Mouse (Mus musculus): ENCODE measurements around the gene Galnt17.

The Galnt17 gene

GRCm38 (mm10) chr5:130927138-130927793 lies 381.0 kb downstream of the Galnt17 start:
- DNase-seq (ENCODE audit: low spot score): no peak

- no peak for DNase-seq (ENCODE audit: low spot score)
Observed at GRCm38 (mm10) chr5:130925681-130926080, 382.6 kb downstream of the Galnt17 start.

GRCm38 (mm10) chr5:130924245-130924827 lies 384.0 kb downstream of the Galnt17 start:
- no peak for DNase-seq (ENCODE audit: low spot score)

- DNase-seq (ENCODE audit: low spot score): no peak
Observed at GRCm38 (mm10) chr5:130919969-130920368, 388.3 kb downstream of the Galnt17 start.

- no peak for DNase-seq (ENCODE audit: low spot score)
Observed at GRCm38 (mm10) chr5:130914606-130915005, 393.7 kb downstream of the Galnt17 start.

GRCm38 (mm10) chr5:130911551-130911950 lies 396.7 kb downstream of the Galnt17 start:
- DNase-seq (ENCODE audit: low spot score): no peak

- no peak for DNase-seq (ENCODE audit: low spot score)
Observed at GRCm38 (mm10) chr5:130901736-130902135, 406.6 kb downstream of the Galnt17 start.

GRCm38 (mm10) chr5:130895991-130896390 lies 412.3 kb downstream of the Galnt17 start:
- DNase-seq (ENCODE audit: low spot score): no peak

- DNase-seq (ENCODE audit: low spot score): no peak
Observed at GRCm38 (mm10) chr5:130891735-130892134, 416.6 kb downstream of the Galnt17 start.

- DNase-seq (ENCODE audit: low spot score): no peak
Observed at GRCm38 (mm10) chr5:130880331-130880730, 428.0 kb downstream of the Galnt17 start.

- no peak for DNase-seq (ENCODE audit: low spot score)
Observed at GRCm38 (mm10) chr5:130875391-130875790, 432.9 kb downstream of the Galnt17 start.

- no peak for DNase-seq (ENCODE audit: low spot score)
Observed at GRCm38 (mm10) chr5:130871086-130871485, 437.2 kb downstream of the Galnt17 start.

GRCm38 (mm10) chr5:130869869-130870268 lies 438.4 kb downstream of the Galnt17 start:
- DNase-seq (ENCODE audit: low spot score): no peak

GRCm38 (mm10) chr5:130862302-130862701 lies 446.0 kb downstream of the Galnt17 start:
- DNase-seq (ENCODE audit: low spot score): no peak

- no peak for DNase-seq (ENCODE audit: low spot score)
Observed at GRCm38 (mm10) chr5:130859736-130860135, 448.6 kb downstream of the Galnt17 start.

GRCm38 (mm10) chr5:130858706-130859105 lies 449.6 kb downstream of the Galnt17 start:
- no peak for DNase-seq (ENCODE audit: low spot score)

GRCm38 (mm10) chr5:130858148-130858547 lies 450.1 kb downstream of the Galnt17 start:
- no peak for DNase-seq (ENCODE audit: low spot score)

- no peak for DNase-seq (ENCODE audit: low spot score)
Observed at GRCm38 (mm10) chr5:130854430-130854829, 453.9 kb downstream of the Galnt17 start.

- peak; percentile 25 for DNase-seq (ENCODE audit: low spot score)
Observed at GRCm38 (mm10) chr5:130853371-130853770, 454.9 kb downstream of the Galnt17 start.

- no peak for DNase-seq (ENCODE audit: low spot score)
Observed at GRCm38 (mm10) chr5:130852182-130852581, 456.1 kb downstream of the Galnt17 start.

GRCm38 (mm10) chr5:130849610-130850009 lies 458.7 kb downstream of the Galnt17 start:
- DNase-seq (ENCODE audit: low spot score): no peak

- no peak for DNase-seq (ENCODE audit: low spot score)
Observed at GRCm38 (mm10) chr5:130848562-130848961, 459.7 kb downstream of the Galnt17 start.

GRCm38 (mm10) chr5:130825797-130826196 lies 482.5 kb downstream of the Galnt17 start:
- no peak for DNase-seq (ENCODE audit: low spot score)

Measured in T-cell, adult 2 months (primary cell).